Mouse (Mus musculus) right cerebral cortex, postnatal 14 days (tissue): ENCODE results near the gene Igfbpl1.

Experiments
- DNase-seq: peaks from one replicate; pipeline ENCODE4 v3.0.0; 2022

Gene Igfbpl1

GRCm38 (mm10) chr4:45821995-45822394 is 4.7 kb downstream of the Igfbpl1 start:
- no peak for DNase-seq

GRCm38 (mm10) chr4:45820074-45820830 is 6.5 kb downstream of the Igfbpl1 start:
- DNase-seq: peak; percentile 74

DNA sequence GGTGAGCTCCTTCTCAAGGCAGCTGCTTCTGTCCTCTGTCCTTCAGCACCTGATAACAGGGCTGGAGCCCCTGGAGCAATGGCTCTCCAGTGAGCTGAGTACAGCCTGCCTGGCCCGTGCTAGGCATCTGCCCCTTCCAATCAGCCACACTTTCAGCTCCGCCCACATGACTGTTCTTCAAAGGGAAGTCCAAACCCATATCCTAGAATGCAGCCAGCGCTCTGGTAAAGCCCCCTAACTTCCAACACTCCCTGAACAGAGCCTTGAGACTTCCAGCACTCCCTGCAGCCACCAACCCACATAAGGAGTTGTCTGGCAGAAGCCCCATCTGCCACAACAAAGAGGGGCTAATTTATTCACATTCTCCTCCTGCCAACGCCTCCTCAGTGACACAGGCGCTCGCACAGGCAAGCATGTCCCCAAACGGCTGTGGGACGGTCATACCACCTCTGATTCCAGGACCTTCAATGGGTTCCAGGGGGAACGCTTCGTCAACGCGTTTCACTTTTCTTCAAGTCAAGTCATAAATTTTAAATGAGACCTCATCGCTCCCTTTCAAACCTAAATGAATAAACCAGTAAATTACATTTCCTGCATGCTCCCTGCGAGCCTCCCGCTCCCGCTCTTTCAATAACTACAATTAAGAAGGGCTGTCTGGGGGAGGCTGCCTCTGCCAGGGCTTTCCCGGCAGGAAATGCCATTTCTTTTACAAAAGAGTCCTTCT is 7.4 kb downstream of the Igfbpl1 start:
- no peak for DNase-seq

DNA sequence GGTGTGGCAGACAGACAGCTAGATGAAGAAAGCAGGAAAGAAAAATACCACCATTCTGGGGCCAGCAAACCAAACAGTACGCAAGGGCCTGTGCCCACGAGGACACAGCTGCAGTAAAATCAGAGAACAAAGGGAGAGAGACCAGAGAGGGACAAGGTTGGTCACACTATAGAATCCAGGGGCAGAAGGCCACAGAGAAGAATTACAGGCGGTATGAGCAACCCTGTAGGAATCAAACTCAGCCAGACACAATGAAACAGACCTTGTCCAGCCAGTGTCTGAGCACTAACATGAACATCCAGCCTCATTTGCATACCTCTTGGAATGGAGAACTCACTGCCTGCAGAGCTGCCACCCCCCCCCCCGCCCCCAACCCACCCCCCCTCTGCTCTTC is 7.9 kb downstream of the Igfbpl1 start:
- DNase-seq: no peak

DNA sequence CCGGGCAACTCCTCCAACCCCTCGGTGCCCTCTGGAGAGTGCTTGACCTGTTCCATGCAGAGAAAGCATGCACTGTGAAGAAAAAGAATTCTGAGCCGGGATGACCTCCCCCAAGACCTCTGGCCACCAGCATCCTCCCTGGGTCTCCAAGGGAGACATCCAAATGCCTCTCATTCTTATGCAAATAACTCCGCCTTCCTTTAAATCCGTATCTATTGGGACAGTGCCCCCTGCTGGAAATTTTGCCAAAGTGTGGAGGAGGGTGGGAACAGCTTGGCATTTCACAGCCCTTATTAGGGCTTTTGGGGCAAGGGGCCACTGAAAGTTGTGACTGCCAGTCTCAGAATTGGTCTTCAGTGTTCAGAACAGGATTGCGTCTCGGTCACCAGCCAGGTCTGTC is 11.2 kb downstream of the Igfbpl1 start:
- peak; percentile 66 for DNase-seq

GRCm38 (mm10) chr4:45811250-45811649 is 15.5 kb downstream of the Igfbpl1 start:
- DNase-seq: no peak

DNA sequence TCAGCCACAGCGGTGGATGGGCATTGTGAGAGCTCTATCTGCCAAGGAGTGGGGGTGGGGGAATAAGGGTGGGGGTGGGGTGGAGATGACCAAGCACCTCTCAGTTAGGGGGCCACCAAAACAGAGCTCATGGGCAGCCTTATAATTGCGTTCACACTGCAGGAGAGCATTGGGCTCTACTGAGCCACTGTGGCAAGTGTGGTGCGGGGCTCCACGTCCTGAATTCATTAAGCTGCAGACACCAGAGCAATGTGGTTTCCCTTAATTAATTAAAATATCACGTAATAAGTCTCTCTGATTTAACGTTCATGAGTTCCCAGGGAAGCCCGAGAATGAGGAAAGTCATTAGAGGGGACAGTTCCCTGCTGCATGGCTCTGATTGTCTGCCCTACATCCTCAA is 18.7 kb downstream of the Igfbpl1 start:
- no peak for DNase-seq

DNA sequence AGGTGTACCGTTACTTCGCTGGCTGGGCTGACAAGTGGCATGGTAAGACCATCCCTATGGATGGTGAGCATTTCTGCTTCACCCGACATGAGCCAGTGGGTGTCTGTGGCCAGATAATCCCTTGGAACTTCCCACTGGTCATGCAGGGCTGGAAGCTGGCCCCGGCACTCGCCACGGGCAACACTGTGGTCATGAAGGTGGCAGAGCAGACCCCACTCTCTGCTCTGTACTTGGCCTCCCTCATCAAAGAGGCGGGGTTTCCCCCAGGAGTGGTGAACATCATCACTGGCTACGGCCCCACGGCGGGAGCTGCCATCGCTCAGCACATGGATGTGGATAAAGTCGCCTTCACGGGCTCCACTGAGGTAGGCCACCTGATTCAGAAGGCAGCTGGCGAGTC is 23.8 kb downstream of the Igfbpl1 start:
- DNase-seq: no peak

- no peak for DNase-seq
These were observed 26.7 kb downstream of the Igfbpl1 start for GRCm38 (mm10) chr4:45799956-45800537.

DNA sequence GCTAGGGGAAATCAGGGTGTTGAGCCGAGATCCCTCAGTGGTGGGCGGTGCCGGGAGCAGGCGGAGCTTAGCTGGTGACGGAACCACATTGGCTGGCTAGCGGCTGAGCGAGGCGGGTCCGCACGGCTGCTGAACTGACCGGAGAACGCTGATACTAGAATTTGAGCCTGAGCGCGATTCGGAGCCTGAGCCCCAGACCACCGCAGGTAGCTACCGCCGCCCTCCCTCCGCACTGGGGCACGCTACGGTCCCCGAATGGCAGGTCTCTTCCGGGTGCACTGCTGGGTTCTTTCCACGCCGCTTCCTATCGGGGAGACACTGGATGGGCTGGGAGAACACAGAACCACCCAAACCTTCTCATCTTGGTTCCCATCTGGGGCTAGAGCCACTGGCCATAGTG is 27.8 kb downstream of the Igfbpl1 start, which contains the start of gene Aldh1b1:
Gene Aldh1b1 (plus strand): TSS at position 59 of the 400 bp plus-strand sequence.
- peak; percentile 71 for DNase-seq

DNA sequence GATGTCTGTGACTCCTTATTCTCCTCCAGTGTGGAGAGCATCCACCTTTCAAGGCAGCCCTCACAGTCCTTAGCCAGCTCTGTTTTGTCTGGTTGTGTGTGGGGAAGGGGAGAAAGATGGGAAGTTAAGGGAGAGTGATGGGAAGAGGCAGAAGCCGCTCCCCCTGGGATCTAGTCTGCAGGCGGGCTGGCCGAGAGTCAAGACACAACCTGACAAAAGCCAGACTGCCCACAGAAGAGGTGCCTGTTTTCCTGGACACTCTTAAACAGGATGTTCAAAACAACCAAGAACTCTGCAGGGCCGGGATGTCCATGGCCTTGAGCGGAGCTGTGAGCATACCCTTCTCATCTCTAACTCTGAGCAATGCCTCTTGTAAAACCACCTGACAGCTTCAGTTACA is 30.0 kb downstream of the Igfbpl1 start:
- no peak for DNase-seq

DNA sequence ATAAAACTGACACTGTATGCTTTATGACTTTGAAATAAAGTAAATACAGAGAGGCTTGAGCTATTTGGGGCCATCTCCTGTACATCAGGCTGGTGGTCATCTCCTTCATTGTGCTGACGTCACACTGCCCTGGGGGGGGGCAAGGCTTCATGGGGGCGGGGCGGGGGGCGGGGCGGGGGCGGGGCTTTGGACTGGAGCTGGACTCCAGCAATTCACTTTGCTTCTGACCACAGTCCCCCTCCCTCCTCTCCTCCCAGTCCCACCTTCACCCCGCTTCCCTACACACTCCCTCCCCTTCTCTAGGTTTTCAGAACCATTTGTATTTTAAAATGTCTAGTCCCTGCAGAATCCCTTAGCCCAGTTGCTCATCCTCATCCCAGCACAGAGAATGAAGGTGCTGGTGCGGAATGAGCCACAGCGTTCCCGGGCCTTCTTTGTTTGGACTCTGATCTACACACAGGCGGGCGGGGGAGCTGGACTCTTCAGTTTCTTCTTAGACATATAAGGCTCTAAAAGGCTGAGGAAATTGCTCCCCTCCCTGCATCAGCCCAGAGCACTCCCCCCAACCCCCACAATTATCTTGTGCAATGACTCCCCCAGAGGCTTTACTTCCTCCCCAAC is 31.4 kb downstream of the Igfbpl1 start:
- DNase-seq: no peak

GRCm38 (mm10) chr4:45790018-45790417 is 36.7 kb downstream of the Igfbpl1 start:
- no peak for DNase-seq

DNA sequence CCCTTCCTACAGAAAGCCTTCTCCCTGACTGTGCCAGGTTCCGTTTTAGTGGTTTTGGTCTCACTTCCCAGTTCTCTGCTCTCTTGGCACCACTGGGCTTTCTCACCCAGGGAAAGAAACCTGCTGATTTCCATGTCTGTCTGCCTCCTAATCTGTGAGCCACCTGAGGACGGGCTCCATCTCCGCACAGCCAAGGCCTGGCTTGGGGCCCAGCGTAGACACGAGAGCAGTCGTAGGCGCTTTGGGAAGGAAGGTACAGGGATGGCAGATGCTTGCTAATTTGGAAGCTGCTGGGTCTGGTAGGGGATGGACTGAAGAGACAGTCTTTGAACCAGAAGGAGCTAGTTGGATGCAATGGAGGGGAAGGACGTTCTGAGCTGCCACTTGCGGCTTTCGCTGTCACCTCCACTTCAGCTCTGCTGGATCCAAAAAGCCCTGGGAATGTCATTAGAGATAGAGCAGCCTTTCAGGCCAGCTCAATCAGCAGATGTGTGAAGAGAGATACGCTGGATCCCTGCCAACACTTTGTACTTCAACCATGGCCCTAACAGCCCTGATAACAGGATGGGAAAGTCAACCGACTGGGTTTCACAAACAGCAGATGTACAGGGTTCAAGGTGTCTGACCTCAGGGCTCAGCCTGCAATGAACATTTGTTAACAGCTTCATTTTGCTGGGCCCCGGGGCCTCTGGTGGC is 37.3 kb downstream of the Igfbpl1 start:
- DNase-seq: peak; percentile 76

GRCm38 (mm10) chr4:45788446-45789081 is 38.2 kb downstream of the Igfbpl1 start:
- no peak for DNase-seq

- DNase-seq: no peak
These were observed 40.0 kb downstream of the Igfbpl1 start for GRCm38 (mm10) chr4:45786674-45787073.

DNA sequence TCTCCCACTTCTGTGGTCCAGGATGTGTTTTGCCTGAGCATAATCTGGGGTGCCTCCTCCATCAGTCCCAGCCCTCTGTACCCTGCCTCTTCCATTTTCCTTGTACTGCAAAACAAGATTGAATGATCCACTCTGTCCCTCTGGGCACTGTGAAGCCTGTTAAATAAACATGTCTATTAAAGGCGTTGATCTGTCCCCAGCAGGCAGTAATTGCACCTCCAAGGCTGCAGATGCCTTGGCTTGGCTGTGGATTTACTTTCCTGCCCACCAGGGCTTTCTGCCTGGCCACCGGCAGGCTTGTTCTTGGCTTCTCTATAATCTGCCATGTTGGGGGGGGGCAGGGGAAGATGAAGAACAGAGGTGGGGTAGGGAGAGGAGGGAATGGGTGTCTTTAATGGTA is 40.8 kb downstream of the Igfbpl1 start:
- DNase-seq: no peak

DNA sequence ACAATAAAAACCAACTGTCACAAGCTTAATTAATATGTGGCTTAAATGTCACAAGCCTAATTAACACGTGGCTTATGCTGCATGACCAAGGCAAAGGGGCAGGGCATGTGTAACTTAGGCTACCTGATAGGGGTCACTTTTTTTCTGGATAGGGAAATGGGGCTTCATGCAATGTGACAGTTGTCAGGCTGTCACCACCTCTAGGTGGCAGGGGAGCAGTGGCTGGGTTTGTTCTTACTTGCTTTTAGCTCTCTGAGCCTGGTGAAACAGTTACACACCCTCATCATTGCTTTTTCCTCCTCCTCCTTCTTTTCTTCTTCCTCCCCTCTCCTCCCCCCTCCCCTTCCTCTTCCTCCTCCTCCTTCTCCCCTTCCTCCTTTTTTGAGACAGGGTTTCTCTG is 43.1 kb downstream of the Igfbpl1 start:
- no peak for DNase-seq

DNA sequence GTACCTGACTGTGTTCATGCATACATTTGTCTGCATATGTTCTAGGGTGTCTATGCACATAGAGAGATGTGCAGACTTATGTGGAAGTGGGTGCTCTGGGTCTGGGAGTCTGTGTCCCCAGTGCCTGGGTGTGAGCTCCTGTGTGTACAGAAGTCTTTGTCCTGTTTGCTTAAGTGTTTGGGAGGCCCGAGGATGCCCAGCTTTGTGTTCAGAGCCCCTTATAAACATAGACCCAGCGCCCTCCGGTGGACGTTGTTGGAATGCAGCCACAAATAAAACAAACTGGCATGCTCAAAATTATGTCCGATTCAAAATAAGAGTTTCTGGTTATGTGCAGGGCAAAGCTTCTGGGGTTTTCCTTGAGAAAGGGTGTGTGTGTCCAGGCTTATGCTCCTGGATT is 55.1 kb downstream of the Igfbpl1 start:
- DNase-seq: peak; percentile 59

GRCm38 (mm10) chr4:45771173-45771572 is 55.5 kb downstream of the Igfbpl1 start:
- no peak for DNase-seq

GRCm38 (mm10) chr4:45770638-45771033 is 56.1 kb downstream of the Igfbpl1 start:
- DNase-seq: no peak
